Mouse (Mus musculus) adrenal gland, postnatal 25 days (tissue): ENCODE results near the gene Epgn. TPM values are rescaled to one million over a fixed set of nuclear protein-coding genes. Genes with fewer than 3 reads are reported as not detected.

Experiments
- DNase-seq: peaks from one replicate; pipeline ENCODE4 v3.0.0; 2021; ENCODE audit warnings: mixed read lengths
- long read RNA-seq: library from polyadenylated mRNA; stranded (forward); transcript quantifications from one replicate; pipeline ENCODE4 v2.0.0, GENCODE M21; 2021
- total RNA-seq: library from RNA; stranded (reverse); gene quantifications from 2 replicates; pipeline ENCODE4 v1.2.3, GENCODE M21; 2021

The Epgn gene
- total RNA-seq: not detected in 2 replicates
- long read RNA-seq: 0 reads

DNA sequence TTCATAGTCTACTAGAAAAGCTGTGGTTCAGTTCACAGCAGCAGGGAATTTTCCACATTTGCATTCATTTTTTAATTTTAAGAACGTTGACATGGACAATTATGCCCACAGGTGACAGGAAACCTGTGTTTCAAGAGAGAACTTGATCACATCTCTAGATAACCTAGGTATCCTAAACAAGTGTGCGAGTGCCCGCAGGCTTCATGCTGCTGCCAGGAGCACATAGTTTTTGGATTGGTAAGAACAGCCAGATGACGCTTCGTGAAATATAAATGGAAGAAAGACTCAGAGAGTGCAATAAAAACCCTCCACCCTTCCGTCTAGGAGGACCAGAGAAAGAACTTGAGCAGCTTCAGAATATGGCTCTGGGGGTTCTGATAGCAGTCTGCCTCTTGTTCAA, at the start of gene Epgn:
Epgn (plus strand) TSS at position 301 of the 400 bp plus-strand sequence.
- no peak for DNase-seq

- no peak for DNase-seq
Measured at GRCm38 (mm10) chr5:90980297-90980696, 47.0 kb upstream of the Epgn start.

GRCm38 (mm10) chr5:90987605-90988004, 39.7 kb upstream of the Epgn start:
- no peak for DNase-seq

DNA sequence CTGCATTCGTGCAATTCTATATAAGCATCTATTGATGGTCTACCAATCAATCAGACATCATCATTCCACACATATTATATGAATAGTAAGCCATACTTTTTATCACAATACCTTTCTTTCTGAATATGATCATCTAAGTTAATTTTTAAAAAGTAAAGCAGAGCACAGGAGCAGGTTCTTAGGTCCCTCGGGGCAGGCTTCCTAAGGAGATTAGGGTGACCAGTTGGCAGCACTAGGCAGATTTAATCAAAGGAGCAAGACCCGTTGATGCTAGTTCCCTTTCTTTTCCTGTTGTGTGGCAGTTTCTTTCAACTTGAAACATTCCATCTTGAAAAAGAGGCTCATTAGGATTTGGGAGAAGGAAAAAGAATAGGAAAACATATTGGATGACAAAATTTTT, 39.1 kb upstream of the Epgn start:
- DNase-seq: no peak

GRCm38 (mm10) chr5:90988592-90988991, 38.7 kb upstream of the Epgn start:
- DNase-seq: no peak

DNA sequence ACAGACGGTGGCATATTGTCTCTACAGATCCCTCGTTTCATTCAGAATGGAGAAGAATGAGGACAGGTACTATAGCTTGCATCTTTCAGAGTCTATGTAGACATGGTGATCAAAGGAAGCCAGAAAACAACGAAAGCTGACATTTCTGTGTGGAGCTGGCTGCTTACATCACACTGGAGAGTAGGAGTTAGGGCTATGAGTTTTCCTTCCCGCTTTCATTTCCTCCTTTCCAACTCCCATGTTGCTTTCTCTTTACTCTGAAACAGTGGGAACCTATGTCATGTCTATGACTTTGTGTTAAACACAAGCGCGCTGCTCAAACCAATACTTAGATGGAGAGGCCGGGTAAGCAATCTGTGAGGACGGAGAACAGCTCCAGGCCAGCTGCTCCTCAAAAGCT, 27.3 kb upstream of the Epgn start:
- no peak for DNase-seq

GRCm38 (mm10) chr5:91015216-91015615, 12.0 kb upstream of the Epgn start:
- DNase-seq: no peak

GRCm38 (mm10) chr5:91023114-91023513, 4.2 kb upstream of the Epgn start:
- no peak for DNase-seq

- no peak for DNase-seq
Measured at GRCm38 (mm10) chr5:91027840-91028239, 576 bp downstream of the Epgn start.

DNA sequence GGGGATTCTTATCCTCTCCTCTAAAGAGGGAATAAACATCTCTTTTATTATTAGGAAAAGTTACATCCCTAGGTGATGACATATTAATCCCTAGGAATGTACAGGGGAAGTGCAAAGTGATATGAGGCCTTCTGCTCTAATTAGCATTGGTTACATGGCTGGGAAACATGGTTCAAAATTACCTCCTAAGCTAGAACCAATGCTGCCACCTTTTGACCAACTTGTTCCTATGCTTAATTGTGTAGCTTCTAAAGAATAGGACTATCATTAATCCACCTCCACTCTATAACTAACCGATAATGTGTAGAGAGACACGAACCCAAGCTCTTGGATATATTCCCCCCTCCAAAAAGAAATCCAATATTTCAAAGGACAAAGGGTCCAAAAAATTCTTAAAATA, 3.4 kb downstream of the Epgn start:
- DNase-seq: no peak

GRCm38 (mm10) chr5:91035341-91035740, 8.1 kb downstream of the Epgn start:
- no peak for DNase-seq

DNA sequence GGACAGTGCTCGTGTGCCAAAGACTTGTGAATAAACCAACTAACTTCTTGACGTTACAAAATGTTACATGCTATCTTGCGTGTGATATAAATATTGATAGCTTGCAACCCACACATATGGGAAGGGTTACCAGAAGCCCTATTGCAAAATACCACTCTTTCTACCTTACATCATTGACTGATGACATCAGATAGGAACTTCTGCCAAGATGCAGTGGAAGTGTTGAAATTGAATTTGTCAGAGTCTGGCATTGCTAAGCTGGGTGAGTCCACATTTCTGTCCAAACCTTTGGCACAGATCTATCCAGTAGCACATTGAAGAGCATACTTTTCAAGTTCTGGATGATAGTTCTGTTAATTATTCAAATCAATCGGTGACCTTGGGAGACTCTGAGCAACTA, 9.4 kb downstream of the Epgn start:
- no peak for DNase-seq

- DNase-seq: no peak
Measured at GRCm38 (mm10) chr5:91037756-91038155, 10.5 kb downstream of the Epgn start.

DNA sequence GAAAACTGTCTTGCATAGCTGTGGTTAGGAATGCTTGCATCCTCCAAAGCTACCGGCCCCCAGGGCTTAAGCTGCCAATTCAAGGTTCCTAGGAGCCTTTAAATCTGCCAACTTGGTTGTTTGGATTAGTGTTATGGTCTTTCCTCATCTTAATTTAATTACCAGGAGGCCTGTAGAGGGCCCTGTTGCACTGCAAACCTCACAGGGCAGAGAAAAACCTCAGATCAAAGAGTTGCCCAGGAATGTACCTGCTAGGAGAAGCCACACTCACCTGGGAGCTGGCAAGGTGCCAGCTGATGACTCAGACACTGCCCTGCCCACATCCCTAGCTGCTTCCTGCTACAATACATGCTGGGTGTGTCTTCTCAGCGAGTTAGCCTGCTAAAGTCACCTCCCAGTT, 11.3 kb downstream of the Epgn start:
- peak; percentile 4 for DNase-seq

- DNase-seq: no peak
Measured at GRCm38 (mm10) chr5:91038963-91039362, 11.7 kb downstream of the Epgn start.

GRCm38 (mm10) chr5:91047987-91048386, 20.7 kb downstream of the Epgn start:
- DNase-seq: no peak

DNA sequence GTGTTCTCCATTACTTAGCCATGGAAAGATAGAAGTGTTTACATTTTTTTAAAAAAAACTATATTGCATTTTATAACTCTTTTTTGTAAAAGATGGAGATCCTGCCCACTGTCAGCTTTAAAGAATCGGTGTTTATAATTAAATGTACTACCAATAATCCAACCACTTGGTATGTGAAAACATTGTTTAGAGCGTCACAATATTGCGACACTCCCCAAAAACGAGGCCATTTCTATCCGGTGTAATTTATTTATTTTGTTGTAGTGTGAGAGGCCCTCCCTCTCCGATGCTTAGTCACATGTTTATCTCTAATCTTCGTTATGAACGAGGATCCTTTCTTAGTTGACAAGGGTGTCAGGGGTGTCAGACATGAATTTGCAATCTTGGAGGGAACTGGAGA, 21.1 kb downstream of the Epgn start:
- no peak for DNase-seq

DNA sequence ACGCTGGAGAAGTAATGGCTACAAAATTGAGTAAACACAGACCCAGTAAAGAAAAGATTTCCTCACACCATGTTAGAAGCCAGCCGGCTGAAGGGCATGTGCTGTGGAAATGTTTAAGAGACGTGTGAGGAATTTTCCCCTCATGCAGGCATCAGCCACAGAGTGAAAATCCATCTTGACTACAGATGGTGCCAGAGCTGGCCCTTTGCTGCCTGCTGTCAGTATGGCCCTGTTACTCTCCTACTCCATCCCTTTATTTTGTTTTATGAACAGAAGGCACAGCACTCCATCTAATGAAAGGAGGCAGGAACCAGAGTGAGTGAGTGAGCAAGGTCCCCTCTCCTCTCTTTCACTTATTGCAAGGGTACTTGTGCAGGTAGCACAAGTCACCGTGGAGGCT, 45.1 kb downstream of the Epgn start:
- no peak for DNase-seq

- DNase-seq: no peak
Measured at GRCm38 (mm10) chr5:91073626-91074025, 46.4 kb downstream of the Epgn start.

DNA sequence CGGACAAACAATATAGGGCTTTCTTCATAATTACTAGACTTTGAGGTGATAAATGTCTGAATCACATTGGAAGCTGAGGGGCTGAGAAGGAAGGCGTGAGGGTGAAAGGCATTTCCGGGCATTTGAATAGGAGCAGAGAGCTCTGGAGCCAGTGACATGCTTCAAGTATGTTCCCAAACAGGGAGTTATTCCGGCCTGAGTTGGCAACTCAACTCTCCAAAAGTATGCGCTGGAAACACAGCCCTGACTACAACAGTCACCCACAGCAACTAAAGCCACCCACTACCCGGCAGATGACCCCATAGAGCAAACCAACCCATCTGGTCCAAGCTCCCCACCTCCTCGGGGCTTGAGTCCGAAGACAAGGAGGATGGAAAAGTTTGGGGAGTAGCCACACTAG, 46.8 kb downstream of the Epgn start:
- no peak for DNase-seq

DNA sequence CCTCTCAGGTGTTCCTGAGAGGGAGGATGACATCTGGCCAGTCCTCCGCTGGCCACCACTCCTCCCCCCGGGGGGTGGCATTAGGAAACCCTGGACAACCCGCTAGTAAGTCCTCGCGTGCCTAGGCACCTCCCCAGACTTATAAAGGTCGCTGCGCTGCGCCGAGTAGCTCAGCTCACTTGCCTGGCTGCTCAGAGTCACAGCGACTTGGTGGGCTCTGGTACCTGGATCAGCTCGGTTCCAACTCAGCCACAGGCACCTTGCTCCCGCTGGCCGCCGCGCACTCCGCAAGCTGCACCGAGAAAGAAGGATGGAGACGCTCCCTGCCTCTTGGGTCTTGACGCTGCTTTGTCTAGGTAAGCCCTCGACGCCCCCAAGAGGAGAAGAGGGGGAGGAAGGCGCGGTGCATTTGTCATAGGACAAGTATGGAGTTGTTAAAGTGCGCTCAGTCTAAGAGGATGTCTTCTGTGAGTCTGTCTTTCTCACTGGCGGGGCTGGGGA, 47.2 kb downstream of the Epgn start, which contains the start of gene Ereg:
Ereg (plus strand) TSS at position 173 of the 501 bp plus-strand sequence.
- DNase-seq: no peak

GRCm38 (mm10) chr5:91075021-91075420, 47.8 kb downstream of the Epgn start:
- DNase-seq: no peak

DNA sequence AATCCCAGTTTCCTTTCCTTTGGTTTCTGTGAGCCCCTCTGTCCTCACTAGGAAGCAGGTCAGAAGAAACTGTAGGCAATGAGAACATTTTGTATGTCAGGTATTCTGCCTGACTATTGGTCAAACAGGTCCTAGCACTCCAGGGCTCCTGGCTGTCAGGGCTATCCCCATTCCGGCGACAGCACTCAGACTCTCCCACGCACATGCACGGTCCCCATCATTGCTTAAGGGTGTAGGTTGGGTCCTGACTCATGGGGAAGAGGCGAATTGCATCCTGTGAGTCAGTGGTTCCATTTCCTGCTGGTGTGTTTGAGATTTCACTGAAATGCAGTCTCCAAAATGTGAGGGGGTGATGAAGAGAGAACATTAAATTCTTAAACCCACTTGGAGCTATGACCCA, 55.8 kb downstream of the Epgn start:
- DNase-seq: no peak
